Mouse (Mus musculus): ENCODE measurements around the gene Per1.

DNA sequence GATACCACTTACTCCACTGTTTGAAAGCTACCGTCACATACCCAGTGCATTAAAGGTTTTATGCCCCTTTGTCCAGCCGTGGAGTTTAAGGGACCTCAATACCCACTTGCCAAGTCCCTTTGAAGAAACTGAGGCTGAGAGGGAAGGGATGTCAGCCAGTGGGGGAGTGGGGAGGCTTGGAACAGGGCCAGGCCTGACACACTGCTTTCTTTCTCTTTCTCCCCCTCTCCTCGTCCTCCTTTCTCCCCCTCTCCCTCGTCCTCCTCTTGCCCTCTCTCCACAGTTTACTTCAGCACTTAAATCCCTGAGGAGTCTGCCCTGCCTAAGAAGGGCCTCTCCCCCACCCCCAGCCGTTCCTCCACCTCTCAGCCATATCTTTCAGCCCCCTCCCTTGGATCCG, 4.7 kb upstream of the Per1 start:
- no peak for TF ChIP-seq CTCF (IDR thresholded peaks at IDR 0.05; ENCODE audit: low read depth, low read length)
- TF ChIP-seq EP300 (IDR thresholded peaks at IDR 0.05; ENCODE audit: insufficient read depth, low read depth, low read length), result no peak
- no peak for TF ChIP-seq POLR2A (IDR thresholded peaks at IDR 0.05; ENCODE audit: insufficient read depth, low read length)

Data from ES-Bruce4 (cell line).